Mouse (Mus musculus) spleen, adult 2 months (tissue): Measurements from ENCODE around the gene Jmjd8. TPM values are rescaled to one million over a fixed set of nuclear protein-coding genes. Genes with fewer than 3 reads are reported as not detected.

Experiments used
- DNase-seq, 2 experiments: peaks; one replicate each; pipeline versions ENCODE4 v3.0.0 to v3.0.0-alpha.2; 2012 to 2021; ENCODE audit warnings: low spot score in 2 of 2, low read depth in 1 of 2
- H3K27ac ChIP-seq: fragments of 200-500 bp; 2 replicates; pipeline ENCODE4 v1.5.1; 2012; ENCODE audit warnings: low read length, inconsistent platforms; ENCODE audit not compliant: insufficient read depth
- H3K27me3 ChIP-seq: fragments of 200-500 bp; 2 replicates; pipeline ENCODE4 v1.6.1; 2012; ENCODE audit warnings: mild to moderate bottlenecking, moderate library complexity, low read length, inconsistent platforms; ENCODE audit not compliant: control insufficient read depth, insufficient read depth
- H3K36me3 ChIP-seq: fragments of 200-500 bp; 2 replicates; pipeline ENCODE4 v1.6.1; 2012; ENCODE audit warnings: mild to moderate bottlenecking, low read length, inconsistent platforms; ENCODE audit not compliant: control insufficient read depth, insufficient read depth
- H3K4me1 ChIP-seq: fragments of 200-500 bp; 2 replicates; pipeline ENCODE4 v1.6.1; 2011; ENCODE audit warnings: inconsistent platforms; ENCODE audit not compliant: control insufficient read depth, insufficient read depth, insufficient read length
- H3K4me3 ChIP-seq: fragments of 200-500 bp; 2 replicates; pipeline ENCODE4 v1.5.1; 2011; ENCODE audit warnings: mild to moderate bottlenecking, inconsistent platforms; ENCODE audit not compliant: insufficient read depth, insufficient read length; ENCODE audit errors: extremely low read depth
- CTCF ChIP-seq: fragments of 200-500 bp; IDR thresholded peaks from 2 replicates; pipeline ENCODE4 v1.5.1; 2011; ENCODE audit warnings: mild to moderate bottlenecking, inconsistent platforms; ENCODE audit not compliant: insufficient read depth, insufficient read length, insufficient replicate concordance; ENCODE audit errors: extremely low read depth
- POLR2A ChIP-seq: fragments of 200-500 bp; IDR thresholded peaks from 2 replicates; pipeline ENCODE4 v1.6.1; 2011; ENCODE audit warnings: low read depth, low read length, inconsistent platforms
- WGBS: fragments of 180-500 bp; shearing (Covaris S2); methylation state at CpG from one replicate; pipeline ENCODE4 v1.1.7; 2018; 5-methylcytosine and 5-hydroxymethylcytosine counted together
- polyA plus RNA-seq: library from polyadenylated mRNA; depleted of rRNA; stranded (reverse); fragments of >200 nt; gene quantifications from 2 replicates; pipeline ENCODE4 v1.2.3, GENCODE M21; 2012

Gene Jmjd8
- polyA plus RNA-seq, 1 experiment, result 31.3 TPM

DNA sequence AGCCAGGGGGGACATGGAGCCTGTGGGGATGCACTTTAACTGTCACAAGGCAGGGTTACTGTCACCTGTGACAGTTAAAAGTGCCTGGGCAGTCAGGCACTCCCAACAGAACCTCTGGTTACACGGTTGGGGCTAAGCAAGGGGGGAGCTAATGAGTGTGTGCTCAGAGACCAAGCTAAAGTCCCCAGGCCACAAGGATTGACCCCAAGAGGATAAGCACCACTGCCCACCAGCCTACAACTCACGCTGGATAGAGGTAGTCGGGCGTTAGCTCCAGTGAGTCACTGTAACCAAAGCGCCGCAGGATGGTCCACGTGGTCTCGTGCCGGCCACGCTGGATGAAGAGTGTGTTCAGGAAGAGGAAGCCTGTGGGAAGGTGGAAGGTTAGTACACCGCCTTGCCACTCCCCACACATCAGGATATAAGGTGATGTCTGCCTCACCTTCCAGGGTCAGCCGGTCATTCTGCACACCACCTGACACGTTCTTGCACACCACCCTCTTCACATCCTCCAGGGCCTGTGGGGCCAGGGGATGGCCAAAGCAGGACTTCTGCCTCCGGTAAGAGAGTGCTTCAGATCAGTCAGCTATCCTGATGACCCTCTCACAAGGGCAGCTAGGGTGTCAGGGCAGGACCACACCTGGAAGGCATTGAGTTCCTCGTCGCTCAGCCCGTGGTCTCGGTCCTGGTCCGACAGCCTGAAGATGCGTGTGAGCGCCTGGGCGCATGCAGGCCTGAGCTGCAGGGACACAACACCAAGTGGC lies 12.6 kb downstream of the Jmjd8 start, which contains the start of gene Gm20683:
Gm20683 (minus strand) TSS at position 647 of the 764 bp plus-strand sequence.
- H3K4me1 ChIP-seq, result peaks cover 19% of the 10 kb centered on the region
- 97% methylated on average over 22 of the region's 22 CpGs for WGBS
- H3K36me3 ChIP-seq, result peaks cover 30% of the 10 kb centered on the region

GRCm38 (mm10) chr17:25842509-25842908 lies 13.8 kb downstream of the Jmjd8 start:
- no peak overlapping the region for H3K4me3 ChIP-seq
- peaks cover 15% of the 10 kb centered on the region for H3K4me1 ChIP-seq
- H3K27ac ChIP-seq, result no peak overlapping the region
- 90% methylated on average over 3 of the region's 3 CpGs for WGBS
- H3K27me3 ChIP-seq, result no peaks in the 10 kb centered on the region
- no peak for TF ChIP-seq CTCF
- no peak for TF ChIP-seq POLR2A
- H3K36me3 ChIP-seq, result peaks cover 30% of the 10 kb centered on the region
- no peak for DNase-seq

More for the DNA sequence above, 12.6 kb downstream of the Jmjd8 start, which contains the start of gene Gm20683:
- no peak for TF ChIP-seq CTCF
- no peak for TF ChIP-seq POLR2A
- Histone ChIP-seq H3K4me3 (no peak within 1 kb of the TSS), H3K27me3 (no peaks in the 10 kb centered on the region), H3K27ac (no peak within 1 kb of the TSS)
- no peak for DNase-seq

- no peak overlapping the region for H3K4me3 ChIP-seq
- peaks cover 15% of the 10 kb centered on the region for H3K4me1 ChIP-seq
- H3K27me3 ChIP-seq, result no peaks in the 10 kb centered on the region
- peaks cover 30% of the 10 kb centered on the region for H3K36me3 ChIP-seq
- no peak for DNase-seq
- 91% methylated on average over 4 of the region's 4 CpGs for WGBS
- no peak overlapping the region for H3K27ac ChIP-seq
- TF ChIP-seq POLR2A, result no peak
- no peak for TF ChIP-seq CTCF
These were observed 14.5 kb downstream of the Jmjd8 start for GRCm38 (mm10) chr17:25843122-25843521.

DNA sequence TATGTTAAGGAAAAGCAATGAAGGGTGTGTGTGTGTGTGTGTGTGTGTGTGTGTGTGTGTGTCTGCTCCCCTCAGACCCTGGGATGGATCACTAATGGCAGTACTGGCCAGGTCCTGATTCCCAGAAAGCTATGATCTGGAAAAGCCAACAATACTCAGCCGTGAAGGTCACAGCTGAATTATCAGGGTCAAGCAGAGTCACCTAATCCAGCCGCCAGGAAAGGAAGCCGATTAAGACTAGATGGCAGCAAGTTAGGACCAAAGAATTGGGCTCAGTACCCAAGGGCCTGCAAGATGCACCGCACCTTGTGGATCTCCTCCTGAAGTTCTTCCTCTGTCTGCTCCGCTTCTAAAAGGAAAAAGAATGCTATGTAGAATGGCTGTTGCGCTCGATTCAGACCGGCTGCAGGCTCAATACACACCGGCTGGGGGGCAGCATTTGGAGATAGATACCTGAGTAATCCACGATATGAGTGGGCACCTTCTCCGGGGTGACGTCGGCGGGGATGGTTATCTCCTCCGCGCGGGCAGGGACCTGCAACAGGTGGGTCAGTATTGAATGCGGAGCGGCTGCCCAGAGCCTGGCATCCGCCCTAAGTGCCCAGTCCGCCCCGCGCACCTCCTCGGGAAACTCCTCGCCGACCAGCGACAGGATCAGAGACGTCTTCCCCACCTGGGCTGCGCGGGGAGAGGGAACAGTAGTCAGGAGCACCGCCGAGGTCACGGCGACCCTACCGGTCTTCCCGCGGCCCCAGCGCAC lies 15.1 kb downstream of the Jmjd8 start:
- H3K27me3 ChIP-seq, result no peaks in the 10 kb centered on the region
- H3K27ac ChIP-seq, result peak overlapping the region; percentile 86
- H3K4me1 ChIP-seq, result peaks cover 15% of the 10 kb centered on the region
- 1% methylated on average over 38 of the region's 38 CpGs for WGBS
- H3K4me3 ChIP-seq, result peak overlapping the region; percentile 84
- TF ChIP-seq POLR2A (no peak), CTCF (no peak)
- H3K36me3 ChIP-seq, result peaks cover 30% of the 10 kb centered on the region
- no peak for DNase-seq

DNA sequence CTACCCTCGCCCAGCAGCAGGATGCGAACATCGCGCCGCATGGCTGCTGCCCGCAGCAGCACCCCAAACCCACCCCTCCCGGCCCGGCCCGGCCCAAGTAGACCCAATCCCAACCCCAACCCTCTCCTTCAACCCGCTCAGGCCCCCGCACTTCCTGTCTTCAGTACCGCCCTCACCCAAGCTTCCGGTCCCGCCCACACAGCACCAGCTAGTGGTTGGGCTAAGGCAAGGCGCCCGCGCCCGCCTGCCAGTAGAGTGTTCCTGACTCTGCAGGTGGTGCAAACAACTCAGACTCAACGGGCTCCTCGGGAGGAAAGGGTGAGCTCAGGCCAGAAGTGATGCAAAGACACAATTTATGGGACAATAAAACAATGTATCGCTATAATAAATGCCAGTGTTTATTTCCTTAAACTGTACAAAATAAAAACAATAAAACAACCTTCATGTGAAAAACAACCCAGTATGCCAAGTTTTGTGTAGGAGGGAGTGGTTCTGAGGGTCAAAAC lies 15.8 kb downstream of the Jmjd8 start, which contains the start of gene Rhot2:
Rhot2 (minus strand) TSS at position 456 of the 506 bp plus-strand sequence.
- Histone ChIP-seq H3K27ac (peak within 1 kb of the TSS; percentile 86), H3K4me1 (peaks cover 15% of the 10 kb centered on the region), H3K4me3 (peak within 1 kb of the TSS; percentile 84), H3K27me3 (no peaks in the 10 kb centered on the region), H3K36me3 (peaks cover 26% of the 10 kb centered on the region)
- TF ChIP-seq CTCF (peak; percentile 36; the same call in 1 of the 2 replicates), POLR2A (peak; percentile 53; the same call in 1 of the 2 replicates)
- 0% methylated on average over 21 of the region's 21 CpGs for WGBS
- DNase-seq, result peak; percentile 81 to 97

DNA sequence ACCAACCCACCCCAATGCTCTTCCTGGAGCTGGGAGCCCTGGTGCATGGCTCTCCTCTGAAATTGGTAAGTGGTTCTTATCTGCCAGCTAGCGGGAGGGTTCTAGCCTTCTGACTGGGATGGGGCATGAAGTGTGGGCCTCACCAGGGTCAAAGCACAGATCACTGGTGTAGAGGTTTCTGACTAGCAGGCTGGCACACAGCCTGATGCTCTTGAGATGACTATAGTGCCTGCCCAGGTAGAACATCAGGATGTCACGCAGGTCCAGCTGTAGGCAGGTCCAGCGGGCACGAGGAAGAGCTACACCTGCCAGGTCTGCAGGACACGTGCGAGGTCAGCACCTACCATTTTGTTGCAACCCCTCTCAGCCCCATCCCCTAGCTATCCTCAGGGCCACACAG lies 31.6 kb downstream of the Jmjd8 start:
- TF ChIP-seq POLR2A (no peak), CTCF (no peak)
- Histone ChIP-seq H3K27me3 (no peaks in the 10 kb centered on the region), H3K36me3 (no peaks in the 10 kb centered on the region), H3K4me3 (no peak overlapping the region), H3K4me1 (peaks cover 3% of the 10 kb centered on the region; the same call in 1 of the 2 replicates), H3K27ac (no peak overlapping the region)
- DNase-seq, result no peak
- 91% methylated on average over 6 of the region's 6 CpGs for WGBS
